Mouse (Mus musculus) central nervous system, embryonic 11.5 days (tissue): ENCODE results near the gene Cntnap4. TPM values are rescaled to one million over a fixed set of nuclear protein-coding genes. Genes with fewer than 3 reads are reported as not detected.

Experiments
- polyA plus RNA-seq: library from polyadenylated mRNA; depleted of rRNA; stranded (reverse); fragments of >200 nt; gene quantifications from 2 replicates; pipeline ENCODE4 v1.2.3, GENCODE M21; 2012; rRNA removed

Cntnap4 gene
- 0.60 and 0.93 TPM in 2 replicates for polyA plus RNA-seq

GRCm38 (mm10) chr8:112569471-112570141 is at the start of gene Cntnap4:
Gene Cntnap4 (plus strand): TSS chr8:112570043.

